Mouse (Mus musculus) stomach, postnatal 0 days (tissue): ENCODE results near the gene Slc22a2. TPM values are rescaled to one million over a fixed set of nuclear protein-coding genes. Genes with fewer than 3 reads are reported as not detected.

ENCODE experiments used
- ATAC-seq: fragments of 200-750 bp; cut with Nextera tagmentation; 2 replicates; pipeline ENCODE4 v1.8.0; 2017; ENCODE audit not compliant: low FRiP score, low TSS enrichment
- DNase-seq: peaks from one replicate; pipeline ENCODE4 v3.0.0-alpha.2; 2016; ENCODE audit warnings: low spot score
- H3K27ac ChIP-seq: fragments of 300-500 bp; sonication (generic); replicated peaks from 2 replicates; pipeline ENCODE4 v1.5.1; 2014; ENCODE audit warnings: mild to moderate bottlenecking, control low read depth
- H3K27me3 ChIP-seq: fragments of 300-500 bp; sonication (generic); 2 replicates; pipeline ENCODE4 v1.6.1; 2014; ENCODE audit warnings: low read length; ENCODE audit not compliant: control insufficient read depth, insufficient read depth
- H3K36me3 ChIP-seq: fragments of 300-500 bp; sonication (generic); 2 replicates; pipeline ENCODE4 v1.6.1; 2014; ENCODE audit warnings: low read length, mixed read lengths; ENCODE audit not compliant: control insufficient read depth, insufficient read depth
- H3K4me1 ChIP-seq: fragments of 300-500 bp; sonication (generic); replicated peaks from 2 replicates; pipeline ENCODE4 v1.6.1; 2014; ENCODE audit warnings: antibody characterized with exemption; ENCODE audit not compliant: control insufficient read depth, insufficient read depth
- H3K4me2 ChIP-seq: fragments of 300-500 bp; sonication (generic); replicated peaks from 2 replicates; pipeline ENCODE4 v1.6.1; 2014; ENCODE audit warnings: low read depth, mild to moderate bottlenecking, control low read depth, moderate library complexity
- H3K4me3 ChIP-seq: fragments of 300-500 bp; sonication (generic); 2 replicates; pipeline ENCODE4 v1.5.1; 2014; ENCODE audit warnings: low read depth, low read length, control low read depth
- H3K9ac ChIP-seq: fragments of 300-500 bp; sonication (generic); 2 replicates; pipeline ENCODE4 v1.6.1; 2014; ENCODE audit warnings: mild to moderate bottlenecking, low read length, control low read depth, mixed read lengths
- H3K9me3 ChIP-seq: fragments of 300-500 bp; sonication (generic); 2 replicates; pipeline ENCODE4 v1.6.1; 2016; ENCODE audit warnings: low read length; ENCODE audit not compliant: control insufficient read depth
- CTCF ChIP-seq: IDR thresholded peaks from 2 replicates; pipeline ENCODE4 v1.5.1; 2016; ENCODE audit warnings: antibody characterized with exemption, low read depth, mild to moderate bottlenecking, moderate library complexity
- EP300 ChIP-seq: optimal IDR thresholded peaks from 2 replicates; pipeline ENCODE3; 2016; ENCODE audit warnings: antibody characterized with exemption
- WGBS: fragments of 180-500 bp; shearing (Covaris S2); extraction: QIAGEN DNeasy Blood & Tissue Kit; methylation state at CpG from one replicate; pipeline ENCODE4 v1.1.7; 2014; 5-methylcytosine and 5-hydroxymethylcytosine counted together
- polyA plus RNA-seq: library from polyadenylated mRNA; unstranded; fragments of >200 nt; fragmentation: Nextera tagmentation; extraction: Ambion mirVana; gene quantifications from 2 replicates; pipeline ENCODE4 v1.2.1, GENCODE M21; 2015

The Slc22a2 gene
- polyA plus RNA-seq, 1 experiment from 2014 or later: not detected

GRCm38 (mm10) chr17:12571924-12572463 is 11.9 kb upstream of the Slc22a2 start:
- Histone ChIP-seq H3K9ac (no peak overlapping the region), H3K4me1 (no peaks in the 10 kb centered on the region), H3K9me3 (no peaks in the 10 kb centered on the region), H3K4me3 (no peak overlapping the region), H3K4me2 (no peak overlapping the region), H3K27me3 (no peaks in the 10 kb centered on the region), H3K36me3 (no peaks in the 10 kb centered on the region), H3K27ac (no peak overlapping the region)
- ATAC-seq (no peak), DNase-seq (no peak)
- WGBS: 46% methylated on average over 9 of the region's 9 CpGs
- no peak for TF ChIP-seq CTCF
- TF ChIP-seq EP300: no peak

DNA sequence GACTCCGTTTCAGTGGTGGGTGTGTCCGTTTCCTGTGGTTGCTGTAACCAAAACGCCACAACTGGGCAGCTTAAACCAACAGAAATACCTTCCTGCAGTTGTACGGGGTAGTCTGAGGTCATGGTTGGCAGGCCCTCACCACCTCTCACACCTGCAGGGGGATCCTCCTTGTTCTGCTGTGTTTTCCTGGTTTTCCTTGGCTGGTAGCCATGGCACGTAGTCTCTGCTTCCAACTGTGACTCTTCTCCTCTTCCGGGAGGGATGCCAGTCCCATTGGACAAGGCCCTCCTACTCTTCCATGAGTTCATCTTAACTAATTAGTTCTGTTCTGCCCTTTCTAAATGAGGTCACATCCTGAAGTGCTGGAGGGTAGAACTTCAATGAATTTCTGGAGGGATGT is 8.5 kb upstream of the Slc22a2 start:
- no peak overlapping the region for H3K4me2 ChIP-seq
- no peak overlapping the region for H3K9ac ChIP-seq
- DNase-seq: no peak
- no peaks in the 10 kb centered on the region for H3K9me3 ChIP-seq
- H3K27ac ChIP-seq: no peak overlapping the region
- no peak for ATAC-seq
- 79% methylated on average over 6 of the region's 6 CpGs for WGBS
- H3K27me3 ChIP-seq: no peaks in the 10 kb centered on the region
- no peaks in the 10 kb centered on the region for H3K36me3 ChIP-seq
- TF ChIP-seq CTCF: no peak
- no peak for TF ChIP-seq EP300
- no peaks in the 10 kb centered on the region for H3K4me1 ChIP-seq
- H3K4me3 ChIP-seq: no peak overlapping the region

- no peak for ATAC-seq
Observed at GRCm38 (mm10) chr17:12577096-12577495, 6.8 kb upstream of the Slc22a2 start.

GRCm38 (mm10) chr17:12585366-12585765 is 1.4 kb downstream of the Slc22a2 start:
- Histone ChIP-seq H3K27ac (no peak overlapping the region), H3K36me3 (no peaks in the 10 kb centered on the region), H3K4me3 (no peak overlapping the region), H3K4me1 (no peaks in the 10 kb centered on the region), H3K9me3 (no peaks in the 10 kb centered on the region), H3K9ac (no peak overlapping the region), H3K27me3 (no peaks in the 10 kb centered on the region), H3K4me2 (no peak overlapping the region)
- no peak for DNase-seq
- WGBS: 81% methylated on average over 2 of the region's 2 CpGs
- no peak for ATAC-seq
- no peak for TF ChIP-seq CTCF
- no peak for TF ChIP-seq EP300

More at GRCm38 (mm10) chr17:12577096-12577495, 6.8 kb upstream of the Slc22a2 start:
- Histone ChIP-seq H3K27ac (no peak overlapping the region), H3K36me3 (no peaks in the 10 kb centered on the region), H3K4me2 (no peak overlapping the region), H3K9ac (no peak overlapping the region), H3K27me3 (no peaks in the 10 kb centered on the region), H3K4me1 (no peaks in the 10 kb centered on the region), H3K4me3 (no peak overlapping the region), H3K9me3 (no peaks in the 10 kb centered on the region)
- TF ChIP-seq EP300 (no peak), CTCF (no peak)
- WGBS: 95% methylated on average over 7 of the region's 7 CpGs
- no peak for DNase-seq

GRCm38 (mm10) chr17:12586966-12587365 is 3.0 kb downstream of the Slc22a2 start:
- TF ChIP-seq EP300 (no peak), CTCF (no peak)
- Histone ChIP-seq H3K4me1 (no peaks in the 10 kb centered on the region), H3K4me2 (no peak overlapping the region), H3K27me3 (no peaks in the 10 kb centered on the region), H3K9me3 (no peaks in the 10 kb centered on the region), H3K36me3 (no peaks in the 10 kb centered on the region), H3K9ac (no peak overlapping the region), H3K4me3 (no peak overlapping the region), H3K27ac (no peak overlapping the region)
- DNase-seq (no peak), ATAC-seq (no peak)
- WGBS: 41% methylated on average over 11 of the region's 11 CpGs

DNA sequence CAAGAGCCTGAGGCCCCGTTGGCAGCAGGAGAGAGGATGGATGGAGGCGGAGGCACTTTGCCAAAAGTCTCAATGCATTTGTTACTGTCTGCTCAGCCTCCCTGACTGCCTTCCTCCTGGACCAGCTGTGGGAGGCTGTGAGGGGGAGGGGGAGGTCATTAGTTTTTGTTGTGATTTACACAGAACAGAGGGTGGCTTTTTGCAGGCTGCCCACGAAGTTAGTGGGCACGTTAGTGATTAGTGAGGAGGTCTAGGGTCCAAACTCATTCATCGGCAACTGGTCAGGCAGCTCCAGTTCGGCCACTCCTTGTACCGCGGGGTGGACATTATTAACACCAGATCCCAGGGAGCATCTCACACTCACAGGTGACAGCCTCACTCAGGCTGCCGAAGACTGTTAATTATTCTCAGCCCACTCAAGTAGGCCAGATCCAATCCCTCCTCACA is 4.9 kb downstream of the Slc22a2 start:
- Histone ChIP-seq H3K27me3 (no peaks in the 10 kb centered on the region), H3K4me2 (no peak overlapping the region), H3K4me3 (no peak overlapping the region), H3K9me3 (no peaks in the 10 kb centered on the region), H3K4me1 (no peaks in the 10 kb centered on the region), H3K36me3 (no peaks in the 10 kb centered on the region), H3K9ac (no peak overlapping the region), H3K27ac (no peak overlapping the region)
- ATAC-seq: no peak
- TF ChIP-seq EP300 (no peak), CTCF (no peak)
- 53% methylated on average over 9 of the region's 9 CpGs for WGBS
- DNase-seq: no peak
